Mouse (Mus musculus) liver, adult 2 months (tissue): ENCODE results near the gene Plek.

ENCODE experiments used
- CTCF ChIP-seq: fragments of 200-500 bp; IDR thresholded peaks from 2 replicates; pipeline ENCODE4 v1.5.1; 2011; ENCODE audit warnings: low read depth, low read length, control low read depth
- POLR2A ChIP-seq: fragments of 200-500 bp; IDR thresholded peaks from 2 replicates; pipeline ENCODE4 v1.6.1; 2011; ENCODE audit warnings: low read length, control low read depth; ENCODE audit not compliant: insufficient read depth; ENCODE audit errors: extremely low read depth

GRCm38 (mm10) chr11:17002739-17003373 is 49.3 kb downstream of the Plek start:
- TF ChIP-seq CTCF (no peak), POLR2A (no peak)
